Mouse (Mus musculus) neural tube, embryonic 15.5 days (tissue): ENCODE results near the gene Depdc5. TPM values are rescaled to one million over a fixed set of nuclear protein-coding genes. Genes with fewer than 3 reads are reported as not detected.
"Not testable (repeated sequence)": the region's sequence is repeated elsewhere in the genome, so short reads cannot be mapped to it uniquely, and the experiment has no call there.

ENCODE experiments used
- ATAC-seq: fragments of 200-750 bp; cut with Nextera tagmentation; 2 replicates; pipeline ENCODE4 v1.8.0; 2017; ENCODE audit warnings: mild to moderate bottlenecking, moderate TSS enrichment, moderate library complexity; ENCODE audit not compliant: low FRiP score
- H3K27ac ChIP-seq: fragments of 300-500 bp; sonication (generic); replicated peaks from 2 replicates; pipeline ENCODE4 v1.5.1; 2015; ENCODE audit warnings: mild to moderate bottlenecking, inconsistent platforms
- H3K27me3 ChIP-seq: fragments of 300-500 bp; sonication (generic); replicated peaks from 2 replicates; pipeline ENCODE4 v1.6.1; 2015; ENCODE audit warnings: inconsistent platforms
- H3K36me3 ChIP-seq: fragments of 300-500 bp; sonication (generic); 2 replicates; pipeline ENCODE4 v1.6.1; 2015; ENCODE audit warnings: inconsistent platforms
- H3K4me1 ChIP-seq: fragments of 300-500 bp; sonication (generic); 2 replicates; pipeline ENCODE4 v1.6.1; 2015; ENCODE audit warnings: inconsistent platforms
- H3K4me2 ChIP-seq: fragments of 300-500 bp; sonication (generic); 2 replicates; pipeline ENCODE4 v1.6.1; 2015; ENCODE audit warnings: inconsistent platforms, mild to moderate bottlenecking, moderate library complexity
- H3K4me3 ChIP-seq: fragments of 300-500 bp; sonication (generic); replicated peaks from 2 replicates; pipeline ENCODE4 v1.5.1; 2015; ENCODE audit warnings: mild to moderate bottlenecking, inconsistent platforms
- H3K9ac ChIP-seq: fragments of 300-500 bp; sonication (generic); replicated peaks from 2 replicates; pipeline ENCODE4 v1.6.1; 2015; ENCODE audit warnings: mild to moderate bottlenecking, inconsistent platforms
- H3K9me3 ChIP-seq: fragments of 300-500 bp; sonication (generic); replicated peaks from 2 replicates; pipeline ENCODE4 v1.6.1; 2016; ENCODE audit warnings: inconsistent platforms
- WGBS: fragments of 180-500 bp; shearing (Covaris S2); methylation state at CpG from one replicate; pipeline ENCODE4 v1.1.7; 2015; ENCODE audit warnings: mixed read lengths; 5-methylcytosine and 5-hydroxymethylcytosine counted together
- polyA plus RNA-seq: library from polyadenylated mRNA; unstranded; fragments of >200 nt; fragmentation: Nextera tagmentation; extraction: Ambion mirVana; gene quantifications from 2 replicates; pipeline ENCODE4 v1.2.1, GENCODE M21; 2015

Gene Depdc5
- polyA plus RNA-seq, 1 experiment from 2014 or later, result 24.9 TPM

DNA sequence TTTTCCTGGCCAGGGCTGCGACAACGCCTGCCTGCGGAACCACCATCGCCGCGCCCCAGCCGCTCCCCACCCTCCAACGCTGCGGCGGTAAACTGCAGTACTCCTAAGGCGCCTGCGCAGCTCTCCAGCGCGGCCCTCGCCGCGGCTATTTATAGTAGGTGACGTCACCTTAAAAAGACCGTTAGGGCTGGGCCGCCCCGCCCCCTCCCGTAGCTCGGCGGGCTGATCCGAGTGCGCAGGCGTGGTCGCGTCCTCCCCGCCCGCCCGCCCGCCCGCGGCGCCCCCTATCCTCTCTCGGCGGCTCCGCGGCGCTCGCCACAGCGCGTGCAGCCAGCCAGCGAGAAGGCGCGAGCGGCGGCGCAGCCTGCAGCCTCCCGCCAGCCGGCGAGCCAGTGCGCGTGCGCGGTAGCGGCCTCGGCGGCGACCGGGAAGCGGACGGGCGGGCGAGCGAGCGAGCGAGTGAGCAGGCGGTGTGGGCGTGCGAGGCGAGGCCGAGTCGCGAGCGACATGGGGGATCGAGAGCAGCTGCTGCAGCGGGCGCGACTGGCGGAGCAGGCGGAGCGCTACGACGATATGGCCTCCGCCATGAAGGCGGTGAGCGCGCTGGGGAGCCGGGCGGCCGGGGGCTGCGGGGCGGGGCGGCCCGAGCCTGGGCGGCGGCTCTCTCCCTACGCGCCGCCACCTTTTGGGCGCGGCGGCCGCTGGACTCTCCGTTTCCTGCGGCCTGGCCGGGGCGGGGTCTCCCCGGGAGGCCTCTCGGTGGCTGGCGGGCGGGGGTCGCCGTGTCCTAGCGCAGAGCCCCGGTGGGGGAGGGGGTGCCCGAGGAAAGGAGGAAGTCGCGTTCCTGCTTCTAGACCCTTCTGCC, 155.3 kb downstream of the Depdc5 start, which contains the start of gene Ywhah:
Gene Ywhah, plus strand, starts transcription at position 256 of the 865 bp plus-strand sequence.
- H3K27ac ChIP-seq, result peak within 1 kb of the TSS; percentile 99
- under 1% methylated on average over 100 of the region's 121 CpGs for WGBS
- peak within 1 kb of the TSS; percentile 79 for H3K4me2 ChIP-seq
- peak; percentile 96 for ATAC-seq
- H3K27me3 ChIP-seq, result no peaks in the 10 kb centered on the region
- H3K9me3 ChIP-seq, result no peaks in the 10 kb centered on the region
- H3K4me1 ChIP-seq, result peaks cover 48% of the 10 kb centered on the region
- H3K4me3 ChIP-seq, result peak within 1 kb of the TSS; percentile 72
- H3K9ac ChIP-seq, result peak within 1 kb of the TSS; percentile 98
- H3K36me3 ChIP-seq, result 0 out of 2 replicates have a peak, but pooled peaks cover 3% of the 10 kb centered on the region

DNA sequence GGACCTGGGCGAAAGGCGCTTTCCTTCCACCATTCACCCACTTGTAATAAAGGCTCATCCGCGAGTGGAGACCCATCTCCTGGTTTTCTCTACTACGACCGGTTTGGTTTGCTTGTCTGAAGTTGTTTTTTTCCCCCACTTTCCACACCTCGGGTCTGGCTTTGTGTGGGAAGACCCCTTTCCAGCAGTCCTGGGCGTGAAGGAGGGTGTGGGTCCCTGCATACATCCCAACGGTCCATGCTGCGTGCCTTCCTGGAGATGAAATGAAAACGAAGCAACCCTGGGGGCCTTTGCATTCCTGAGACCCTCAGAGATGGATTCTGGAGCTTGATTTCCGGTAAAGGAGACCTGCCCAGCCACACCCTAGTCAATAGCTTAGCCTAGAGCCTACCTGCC, 155.9 kb downstream of the Depdc5 start:
- no peak for ATAC-seq
- under 1% methylated on average over 12 of the region's 12 CpGs for WGBS
- H3K4me2 ChIP-seq, result peak overlapping the region; percentile 79
- peaks cover 53% of the 10 kb centered on the region for H3K4me1 ChIP-seq
- H3K9ac ChIP-seq, result peak overlapping the region; percentile 98
- H3K36me3 ChIP-seq, result 0 out of 2 replicates have a peak, but pooled peaks cover 3% of the 10 kb centered on the region
- no peaks in the 10 kb centered on the region for H3K9me3 ChIP-seq
- peak overlapping the region; percentile 72 for H3K4me3 ChIP-seq
- H3K27me3 ChIP-seq, result no peaks in the 10 kb centered on the region
- peak overlapping the region; percentile 99 for H3K27ac ChIP-seq

GRCm38 (mm10) chr5:33021622-33022021, 158.1 kb downstream of the Depdc5 start:
- H3K4me3 ChIP-seq, result no peak overlapping the region
- 89% methylated on average over 2 of the region's 2 CpGs for whole genome bisulfite sequencing

GRCm38 (mm10) chr5:33023337-33023736, 159.8 kb downstream of the Depdc5 start:
- WGBS, result 89% methylated on average over 4 of the region's 4 CpGs
- peaks cover 53% of the 10 kb centered on the region for H3K4me1 ChIP-seq

More at GRCm38 (mm10) chr5:33021622-33022021, 158.1 kb downstream of the Depdc5 start:
- peaks cover 61% of the 10 kb centered on the region for H3K4me1 ChIP-seq
- ATAC-seq, result no peak
- H3K27me3 ChIP-seq, result no peaks in the 10 kb centered on the region
- no peaks in the 10 kb centered on the region for H3K9me3 ChIP-seq
- H3K27ac ChIP-seq, result no peak overlapping the region
- H3K9ac ChIP-seq, result no peak overlapping the region
- H3K36me3 ChIP-seq, result peaks cover 8% of the 10 kb centered on the region; the same call in 1 of the 2 replicates
- H3K4me2 ChIP-seq, result peak overlapping the region; percentile 29

GRCm38 (mm10) chr5:33024474-33024873, 161.0 kb downstream of the Depdc5 start:
- Histone ChIP-seq H3K4me3 (no peak overlapping the region), H3K27me3 (no peaks in the 10 kb centered on the region), H3K27ac (no peak overlapping the region), H3K9ac (no peak overlapping the region), H3K4me2 (no peak overlapping the region), H3K36me3 (peaks cover 21% of the 10 kb centered on the region; the same call in 1 of the 2 replicates), H3K4me1 (peaks cover 61% of the 10 kb centered on the region), H3K9me3 (no peaks in the 10 kb centered on the region)
- ATAC-seq, result no peak
- 68% methylated on average over 5 of the region's 5 CpGs for WGBS

More at GRCm38 (mm10) chr5:33023337-33023736, 159.8 kb downstream of the Depdc5 start:
- Histone ChIP-seq H3K36me3 (peaks cover 14% of the 10 kb centered on the region; the same call in 1 of the 2 replicates), H3K9ac (no peak overlapping the region), H3K4me2 (no peak overlapping the region), H3K9me3 (no peaks in the 10 kb centered on the region), H3K27me3 (no peaks in the 10 kb centered on the region), H3K27ac (no peak overlapping the region), H3K4me3 (no peak overlapping the region)
- ATAC-seq, result no peak

GRCm38 (mm10) chr5:33028656-33029055, 165.2 kb downstream of the Depdc5 start:
- Histone ChIP-seq H3K9me3 (no peaks in the 10 kb centered on the region), H3K27me3 (no peaks in the 10 kb centered on the region), H3K36me3 (peaks cover 17% of the 10 kb centered on the region; the same call in 1 of the 2 replicates), H3K4me3 (no peak overlapping the region), H3K27ac (no peak overlapping the region), H3K4me1 (peaks cover 42% of the 10 kb centered on the region), H3K4me2 (no peak overlapping the region), H3K9ac (no peak overlapping the region)
- ATAC-seq, result no peak
- WGBS, result 76% methylated on average over 2 of the region's 2 CpGs

- Histone ChIP-seq H3K4me2 (no peak overlapping the region), H3K4me1 (peaks cover 27% of the 10 kb centered on the region), H3K27me3 (no peaks in the 10 kb centered on the region), H3K27ac (peak overlapping the region; percentile 68), H3K4me3 (no peak overlapping the region), H3K9me3 (no peaks in the 10 kb centered on the region), H3K9ac (no peak overlapping the region), H3K36me3 (peaks cover 17% of the 10 kb centered on the region; the same call in 1 of the 2 replicates)
- 43% methylated on average over 4 of the region's 4 CpGs for WGBS
- peak; percentile 85 for ATAC-seq
These were observed 167.1 kb downstream of the Depdc5 start for GRCm38 (mm10) chr5:33030425-33031175.

- no peak overlapping the region for H3K9ac ChIP-seq
- H3K4me1 ChIP-seq, result peaks cover 27% of the 10 kb centered on the region
- H3K36me3 ChIP-seq, result peaks cover 13% of the 10 kb centered on the region; the same call in 1 of the 2 replicates
- 87% methylated on average over 10 of the region's 10 CpGs for WGBS
- H3K27ac ChIP-seq, result no peak overlapping the region
- no peak overlapping the region for H3K4me3 ChIP-seq
- ATAC-seq, result no peak
- no peaks in the 10 kb centered on the region for H3K9me3 ChIP-seq
- no peaks in the 10 kb centered on the region for H3K27me3 ChIP-seq
- no peak overlapping the region for H3K4me2 ChIP-seq
These were observed 168.7 kb downstream of the Depdc5 start for GRCm38 (mm10) chr5:33032036-33032773.

DNA sequence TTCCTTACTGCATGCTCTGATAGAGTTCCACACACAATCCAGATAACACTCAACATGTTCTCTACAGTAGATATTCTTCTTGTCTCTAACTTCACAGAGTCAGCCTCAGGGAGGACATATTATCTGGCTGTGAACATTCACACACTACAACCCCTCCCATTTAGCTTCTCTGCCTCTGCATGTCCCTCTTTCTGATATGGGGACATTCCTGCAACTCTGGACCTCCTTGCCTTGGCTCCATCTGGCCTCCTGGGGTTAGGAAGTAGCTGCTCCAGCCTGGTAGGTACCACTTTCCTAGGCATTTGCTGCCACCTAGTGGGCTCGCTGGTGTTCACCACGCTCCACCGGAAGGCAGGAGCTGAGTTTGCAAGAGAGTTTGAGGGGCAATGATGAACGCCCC, 169.6 kb downstream of the Depdc5 start:
- H3K4me1 ChIP-seq, result peaks cover 27% of the 10 kb centered on the region
- no peaks in the 10 kb centered on the region for H3K27me3 ChIP-seq
- WGBS, result under 1% methylated on average over 4 of the region's 4 CpGs
- H3K9me3 ChIP-seq, result no peaks in the 10 kb centered on the region
- peak; percentile 64; the same call in 1 of the 2 replicates for ATAC-seq
- H3K9ac ChIP-seq, result no peak overlapping the region
- H3K4me3 ChIP-seq, result no peak overlapping the region
- no peak overlapping the region for H3K27ac ChIP-seq
- peaks cover 9% of the 10 kb centered on the region; the same call in 1 of the 2 replicates for H3K36me3 ChIP-seq
- H3K4me2 ChIP-seq, result no peak overlapping the region

- not testable (repeated sequence) for H3K9me3 ChIP-seq, H3K27me3 ChIP-seq, H3K27ac ChIP-seq, H3K4me3 ChIP-seq, H3K4me2 ChIP-seq, H3K36me3 ChIP-seq, ATAC-seq, H3K9ac ChIP-seq
- peaks cover 25% of the 10 kb centered on the region for H3K4me1 ChIP-seq
- 55% methylated on average over 8 of the region's 8 CpGs for WGBS
These were observed 170.1 kb downstream of the Depdc5 start for GRCm38 (mm10) chr5:33033633-33034032.

DNA sequence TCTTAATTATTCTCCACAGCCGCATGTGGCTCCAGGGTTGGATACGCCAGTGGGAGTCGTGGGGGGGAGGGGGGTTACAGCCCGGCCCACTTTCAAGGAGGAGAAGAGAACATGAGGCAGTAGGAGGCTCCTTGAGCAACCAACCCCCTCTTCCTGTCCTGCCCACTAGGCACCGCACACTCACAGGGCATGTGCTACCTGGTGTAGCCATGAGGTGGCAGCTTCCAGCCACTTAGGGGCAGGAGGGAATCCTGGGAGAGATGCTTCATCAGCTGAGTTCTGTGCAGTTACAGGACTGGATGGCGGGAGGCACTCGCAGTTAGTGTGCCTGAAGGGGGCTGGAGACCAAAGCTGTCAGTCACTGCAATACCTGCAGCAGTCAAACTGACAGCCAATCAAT, 170.6 kb downstream of the Depdc5 start:
- H3K9ac ChIP-seq, result no peak overlapping the region
- no peak overlapping the region for H3K27ac ChIP-seq
- H3K36me3 ChIP-seq, result 0 out of 2 replicates have a peak, but pooled peaks cover under 1% of the 10 kb centered on the region
- H3K4me2 ChIP-seq, result no peak overlapping the region
- 24% methylated on average over 7 of the region's 7 CpGs for WGBS
- H3K27me3 ChIP-seq, result no peaks in the 10 kb centered on the region
- no peaks in the 10 kb centered on the region for H3K9me3 ChIP-seq
- H3K4me3 ChIP-seq, result no peak overlapping the region
- ATAC-seq, result no peak
- peaks cover 20% of the 10 kb centered on the region for H3K4me1 ChIP-seq
